Mouse (Mus musculus): ENCODE results near the gene Polr2f.
A peak's percentile ranks its signal among the peaks of the same experiment; 100 is the strongest.

Gene Polr2f

DNA sequence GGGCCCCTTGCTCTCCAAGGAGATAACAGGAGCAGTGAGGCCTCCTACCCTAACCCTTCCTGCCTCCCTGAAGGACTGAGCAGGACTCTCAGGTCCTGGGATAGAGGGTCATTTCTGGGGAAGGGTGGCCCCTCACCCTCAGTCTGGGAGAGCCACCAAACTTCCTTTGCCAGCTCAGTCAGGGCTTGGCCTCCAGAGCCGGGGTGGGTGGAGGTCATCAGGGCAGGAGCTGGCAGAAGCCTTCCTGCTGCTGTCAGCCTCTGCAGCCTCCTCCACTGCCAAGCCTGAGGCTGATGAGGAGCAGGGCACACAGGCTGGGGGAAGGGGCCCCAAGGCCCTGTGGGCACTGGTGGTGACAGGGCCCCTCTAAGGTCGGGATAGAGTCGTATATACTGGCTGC is 14.8 kb downstream of the Polr2f start:
- no peak for DNase-seq (ENCODE audit: low spot score in 2 of 2)

DNA sequence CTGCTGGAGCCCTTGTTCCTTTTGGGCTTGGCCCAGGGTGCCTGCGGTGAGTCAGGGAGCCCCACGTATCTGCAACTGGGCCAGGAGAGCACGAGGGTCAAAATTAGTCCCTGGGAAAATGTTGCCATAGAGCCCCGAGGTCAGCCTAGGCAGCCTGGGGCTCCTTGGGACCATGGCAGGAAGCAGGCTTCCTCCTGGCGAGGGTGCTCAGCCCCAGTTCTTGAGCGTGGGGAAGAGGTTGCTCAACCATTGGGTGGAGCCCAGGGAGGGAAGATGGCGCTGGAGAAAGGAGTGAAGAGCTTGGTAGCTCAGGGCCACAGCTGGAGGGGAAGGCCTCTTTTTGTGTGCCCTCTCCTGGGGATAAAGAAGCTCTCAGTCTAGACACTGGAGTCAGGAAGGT is 21.5 kb downstream of the Polr2f start:
- DNase-seq (ENCODE audit: low spot score in 2 of 2): no peak

DNA sequence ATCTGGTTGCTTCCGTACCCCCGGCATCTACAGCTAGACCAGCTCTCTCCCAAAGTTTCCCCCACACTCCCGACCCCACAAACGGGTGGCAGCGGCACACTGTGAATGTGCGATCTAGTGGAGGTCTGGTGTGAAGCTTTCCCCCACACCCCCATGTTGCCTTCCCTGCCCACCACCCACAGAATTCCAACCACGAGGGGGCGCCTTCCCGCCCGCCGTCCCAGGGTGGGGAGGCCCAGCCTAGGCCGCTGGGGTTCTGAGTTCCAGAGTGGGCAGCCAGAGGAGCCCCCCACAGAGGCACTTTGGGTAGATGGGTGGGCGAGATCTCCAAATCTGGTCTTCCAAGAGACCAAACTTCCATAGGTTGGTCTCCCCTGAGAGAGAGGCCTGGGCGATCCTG is 22.0 kb downstream of the Polr2f start:
- DNase-seq (ENCODE audit: low spot score in 2 of 2): no peak

DNA sequence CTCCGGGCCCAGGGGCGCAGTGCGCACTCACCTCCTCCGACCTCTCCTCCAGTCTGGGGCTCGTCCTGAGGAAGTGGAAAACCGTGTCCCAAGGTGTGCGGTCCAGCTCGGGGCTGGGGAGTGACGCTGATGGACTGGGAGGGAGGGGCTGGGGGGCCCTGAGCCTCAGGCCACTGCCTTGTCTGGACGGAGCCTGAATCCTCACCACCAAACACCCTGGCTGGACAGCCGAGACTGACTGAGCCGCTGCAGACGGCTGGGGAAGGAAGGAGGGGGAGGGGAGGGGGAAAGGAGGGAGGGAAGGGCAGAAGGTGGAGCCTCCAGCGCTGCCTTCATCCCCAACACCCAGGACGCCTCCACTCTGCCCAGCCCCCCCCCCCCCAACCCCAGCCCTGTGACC is 23.4 kb downstream of the Polr2f start:
- DNase-seq (ENCODE audit: low spot score in 2 of 2): no peak

DNA sequence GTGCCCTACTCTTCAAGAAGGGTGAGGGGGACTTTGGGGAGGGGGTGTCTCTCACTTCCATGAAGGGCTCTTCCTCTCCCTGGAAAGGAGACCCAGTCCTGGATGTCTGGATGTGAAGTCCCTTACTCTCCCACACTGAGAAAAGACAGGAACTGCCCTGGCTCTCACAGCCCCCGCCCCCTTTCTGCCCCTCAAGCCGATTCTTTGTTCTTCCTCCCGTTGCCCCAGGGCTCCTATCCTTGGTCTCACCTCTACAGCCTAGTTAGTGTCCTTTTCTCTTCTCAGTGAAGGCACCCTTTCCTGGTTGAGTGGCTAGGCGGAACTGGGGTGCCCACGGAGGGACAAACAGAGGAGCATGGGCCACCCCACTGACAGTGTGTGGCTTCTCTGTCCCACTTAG is 24.3 kb downstream of the Polr2f start, which contains the start of gene Sox10:
Sox10 (minus strand) TSS at position 101 of the 400 bp plus-strand sequence.
- DNase-seq (ENCODE audit: low spot score in 2 of 2): no peak

DNA sequence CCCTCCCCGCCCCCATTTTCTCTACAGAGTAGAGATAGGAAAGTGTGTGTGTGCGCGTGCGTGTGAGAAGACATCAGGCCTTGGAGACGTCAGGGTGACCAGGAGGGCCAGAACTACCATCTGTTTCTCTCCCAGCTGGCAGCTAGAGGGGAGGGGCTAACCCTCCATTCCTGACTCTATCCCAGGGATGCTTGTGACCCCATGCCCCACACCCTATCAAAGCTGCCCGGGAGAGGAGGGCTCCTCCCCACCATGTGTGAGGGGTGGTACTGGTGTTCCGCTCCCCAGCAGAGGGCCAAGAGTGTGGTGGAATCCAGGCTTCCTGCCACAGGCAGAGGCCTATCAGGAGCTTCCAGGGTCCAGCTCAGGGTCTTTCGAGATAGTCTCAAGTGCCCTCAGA is 25.9 kb downstream of the Polr2f start:
- no peak for DNase-seq (ENCODE audit: low spot score in 2 of 2)

DNA sequence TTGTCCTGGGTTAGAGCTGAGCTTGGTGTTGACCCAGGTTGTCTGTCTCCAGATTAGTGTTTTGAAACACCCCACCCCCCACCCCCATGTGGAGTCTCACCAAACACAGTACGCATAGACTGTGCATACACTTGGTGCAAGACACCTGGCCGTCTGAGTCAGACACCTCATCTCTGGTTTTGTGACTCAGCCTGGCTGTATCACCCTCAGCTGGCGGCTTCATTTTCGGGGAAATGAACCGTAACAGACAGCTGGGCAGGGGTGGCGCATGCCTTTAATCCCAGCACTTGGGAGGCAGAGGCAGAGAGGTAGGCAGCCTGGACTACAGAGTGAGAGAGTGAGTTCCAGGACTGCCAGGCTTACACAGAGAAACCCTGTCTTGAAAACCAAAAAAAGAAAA is 36.1 kb downstream of the Polr2f start:
- no peak for DNase-seq (ENCODE audit: low spot score in 2 of 2)

DNA sequence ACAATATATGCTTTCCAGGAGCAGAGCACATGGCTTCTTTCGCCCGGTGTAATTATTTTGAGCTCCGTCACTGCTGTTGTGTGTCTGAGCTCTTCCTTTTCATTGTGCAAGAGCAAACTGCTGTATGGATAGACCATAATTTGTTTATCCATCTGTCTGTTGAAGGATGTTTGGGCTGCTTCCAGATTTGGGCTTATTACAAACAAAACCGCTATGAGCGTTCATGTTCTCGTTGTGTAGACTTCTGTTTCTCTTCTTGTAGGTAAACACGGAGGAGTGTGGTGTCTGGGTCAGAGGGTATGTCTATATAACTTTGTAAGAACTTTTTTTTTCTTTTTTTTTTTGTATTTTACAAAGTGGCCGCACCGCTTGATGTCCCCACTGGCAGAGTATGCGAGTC is 44.4 kb downstream of the Polr2f start:
- DNase-seq (ENCODE audit: low spot score in 2 of 2): no peak

DNA sequence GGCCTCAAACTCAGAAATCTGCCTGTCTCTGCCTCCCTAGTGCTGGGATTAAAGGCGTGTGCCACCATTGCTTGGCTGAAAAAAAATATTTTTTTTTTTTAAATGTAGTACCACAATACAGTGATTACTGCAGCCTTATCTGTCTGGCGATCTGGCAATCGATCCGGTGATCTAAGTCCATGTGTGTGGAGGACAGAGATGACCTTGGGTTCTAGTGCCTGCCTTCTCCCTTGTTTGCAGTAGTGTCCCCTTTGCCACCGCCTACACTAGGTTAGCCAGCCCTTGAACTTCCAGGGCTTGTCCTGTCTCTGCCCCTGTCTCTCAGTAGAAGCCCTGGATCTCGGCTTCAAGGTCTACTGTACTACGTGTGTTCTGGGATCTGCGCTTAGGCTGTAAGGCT is 47.0 kb downstream of the Polr2f start:
- DNase-seq (ENCODE audit: low spot score in 2 of 2): no peak

DNA sequence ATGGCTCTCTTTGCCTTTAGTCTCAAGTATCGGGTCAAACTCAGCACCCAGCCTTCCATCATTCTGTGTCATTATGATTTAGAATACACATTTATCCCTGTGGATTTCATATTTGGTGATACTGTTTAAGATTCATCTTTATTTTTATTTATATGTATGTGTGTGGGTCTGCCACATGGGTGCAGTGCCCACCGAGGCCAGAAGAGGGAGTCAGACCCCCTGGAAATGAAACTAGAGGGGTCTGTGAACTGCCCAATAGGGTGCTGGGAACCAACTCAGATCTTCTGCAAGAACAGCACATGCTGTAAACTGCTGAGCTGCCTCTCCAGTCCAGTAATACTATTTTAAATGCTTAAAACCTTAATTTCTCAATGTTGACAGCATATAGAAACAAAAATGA is 50.6 kb downstream of the Polr2f start:
- DNase-seq (ENCODE audit: low spot score in 2 of 2): no peak

DNA sequence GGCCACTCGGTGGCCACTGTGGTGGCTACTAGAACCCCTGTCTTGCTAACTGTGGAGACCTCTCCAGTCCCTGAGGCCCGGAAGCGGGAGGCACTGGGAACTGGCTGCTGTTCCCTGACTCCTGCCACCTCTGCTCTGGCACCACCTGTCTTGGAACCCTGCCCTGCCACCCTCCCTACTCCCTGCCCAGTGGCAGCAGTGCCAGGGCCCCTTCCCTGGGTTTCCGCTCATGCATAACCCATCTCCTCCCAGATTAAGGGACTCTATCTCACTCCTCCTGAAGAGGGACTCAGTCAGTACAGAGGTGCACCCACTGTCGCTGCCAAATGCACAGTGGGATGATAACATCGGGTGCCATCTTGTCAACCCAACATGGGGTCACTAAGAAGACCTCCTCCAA is 51.6 kb downstream of the Polr2f start:
- no peak for DNase-seq (ENCODE audit: low spot score in 2 of 2)

DNA sequence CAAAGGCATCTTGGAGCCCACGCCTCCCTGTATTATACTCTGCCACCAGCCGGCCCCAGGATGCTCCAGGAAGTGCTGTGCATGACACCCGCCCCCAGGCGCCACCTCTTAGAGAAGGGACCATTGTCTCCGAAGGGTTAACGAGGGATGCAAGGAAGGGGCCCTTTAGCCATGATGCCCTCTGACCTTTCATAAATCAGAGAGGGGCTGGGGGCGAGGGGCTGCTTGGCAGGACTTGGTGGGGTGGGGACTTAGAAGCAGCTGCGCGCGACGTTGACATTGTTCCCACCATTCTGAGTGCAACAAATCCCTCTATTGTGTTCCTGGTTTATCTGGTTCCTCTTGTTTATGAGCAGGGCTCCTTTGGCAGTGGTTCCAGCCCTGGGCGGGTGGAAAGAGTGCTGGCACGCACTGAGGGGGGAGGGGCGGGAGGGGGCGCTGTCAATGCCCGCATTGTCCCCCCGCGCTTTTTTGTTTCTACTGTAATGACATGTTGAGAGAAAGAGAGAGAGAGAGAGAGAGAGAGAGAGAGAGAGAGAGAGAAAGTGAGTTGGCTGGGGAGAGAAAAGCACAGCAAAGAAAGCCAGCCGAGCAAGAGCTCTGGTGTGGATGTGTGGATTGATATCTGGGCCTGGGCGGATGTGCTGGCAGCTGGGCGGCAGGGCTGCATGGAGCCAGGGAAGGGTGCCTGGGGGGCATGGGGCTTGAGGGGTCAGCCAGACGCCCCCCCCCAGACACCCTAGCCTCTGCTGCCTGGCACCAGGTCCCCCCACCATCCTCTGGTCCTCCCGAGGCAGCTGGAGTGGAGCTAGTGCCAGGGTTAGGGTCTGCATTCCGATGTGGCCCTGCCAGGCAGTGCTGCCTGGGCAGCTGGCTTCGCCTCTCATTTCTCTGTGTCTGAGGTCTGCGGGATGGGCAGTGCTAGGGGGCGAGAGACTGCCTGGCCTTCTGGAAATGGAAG is 52.4 kb downstream of the Polr2f start:
- DNase-seq (ENCODE audit: low spot score in 2 of 2): peak in 1 of 2 experiments; percentile 52

DNA sequence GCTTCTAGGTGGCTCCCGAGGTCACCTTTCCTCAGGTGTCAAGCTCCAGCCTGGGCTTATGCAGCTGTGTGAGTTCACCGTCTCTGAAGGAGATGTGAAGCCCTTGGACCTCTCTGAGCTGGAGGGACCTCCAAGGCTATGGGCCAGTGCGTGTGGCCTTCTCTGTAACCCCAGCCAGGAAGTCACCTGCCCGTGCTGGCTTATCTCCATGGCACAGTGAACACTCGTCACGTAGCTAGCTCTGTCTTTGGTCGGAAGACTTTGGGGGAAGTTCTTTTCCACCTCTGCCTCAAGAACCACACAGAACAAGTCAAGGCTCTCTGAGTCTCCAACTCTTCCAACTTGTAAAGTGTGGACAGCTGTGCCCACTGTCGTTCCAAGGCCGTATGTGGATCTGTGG is 53.2 kb downstream of the Polr2f start:
- no peak for DNase-seq (ENCODE audit: low spot score in 2 of 2)

DNA sequence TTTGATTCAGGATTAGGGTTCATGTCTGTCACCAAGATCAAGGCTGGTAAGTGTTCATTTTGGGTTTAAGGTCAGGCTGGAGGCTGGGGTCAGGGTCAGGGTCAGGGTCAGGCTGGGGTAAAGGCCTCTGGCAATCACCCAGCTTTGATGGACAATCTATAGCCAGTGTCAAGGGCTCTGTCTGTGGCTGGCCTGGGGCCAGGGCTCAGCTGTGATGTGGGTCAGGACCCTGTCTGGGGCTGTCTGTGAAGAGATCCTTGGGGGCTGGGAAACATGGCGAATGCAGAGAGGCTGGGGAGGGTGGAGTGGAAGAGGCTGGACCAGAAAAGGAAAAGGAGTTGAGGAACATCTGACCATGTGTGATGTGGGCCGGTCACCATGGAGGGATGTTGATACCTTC is 54.1 kb downstream of the Polr2f start:
- no peak for DNase-seq (ENCODE audit: low spot score in 2 of 2)

DNA sequence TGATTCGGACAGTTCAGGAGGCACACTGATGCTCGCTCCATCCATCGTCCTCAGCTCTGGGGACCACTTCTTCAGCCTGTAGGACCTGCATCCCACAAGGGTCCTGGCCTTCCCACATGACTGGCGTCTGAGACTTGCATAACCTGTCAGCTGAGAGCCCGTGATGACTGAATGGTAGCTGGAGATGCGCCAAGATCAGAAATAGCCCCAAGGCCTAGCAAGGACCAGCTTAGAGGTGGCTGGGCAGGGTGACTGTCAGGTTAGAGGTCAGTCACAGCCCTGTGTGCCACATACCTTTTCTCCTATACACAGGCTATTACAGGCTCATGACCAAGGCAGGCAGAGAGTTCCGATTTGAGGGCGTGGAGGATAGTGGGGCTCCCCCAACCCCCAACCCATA is 54.7 kb downstream of the Polr2f start:
- DNase-seq (ENCODE audit: low spot score in 2 of 2): no peak

DNA sequence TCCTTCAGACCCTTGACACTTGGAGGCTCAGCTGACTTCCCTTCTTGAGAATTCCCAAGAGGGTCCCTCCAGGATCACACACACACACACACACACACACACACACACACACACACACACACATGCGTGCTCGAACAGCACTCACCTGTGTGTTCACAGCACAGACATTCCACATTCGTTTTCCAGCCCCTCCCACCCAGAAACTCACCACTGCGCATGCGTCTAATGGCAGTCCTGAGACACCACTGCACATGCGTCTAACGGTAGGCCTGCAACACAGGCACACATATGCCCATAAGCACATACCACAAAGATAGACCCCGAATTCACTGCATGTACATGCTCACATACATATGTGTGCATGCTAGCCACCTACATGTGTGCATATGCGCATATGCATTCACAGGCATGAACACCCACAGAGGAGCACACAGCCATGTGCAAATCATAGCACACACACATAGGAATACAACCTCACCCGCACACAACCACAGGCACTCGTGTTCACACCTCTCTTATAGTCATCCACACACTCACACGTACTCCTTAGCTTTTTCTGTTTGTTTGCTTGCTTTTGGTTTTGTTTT is 58.7 kb downstream of the Polr2f start:
- DNase-seq (ENCODE audit: low spot score in 2 of 2): no peak
